Mouse (Mus musculus) CH12.LX (cell line): ENCODE data around the gene Gabrb1. TPM values are rescaled to one million over a fixed set of nuclear protein-coding genes. Genes with fewer than 3 reads are reported as not detected.

Source experiments
- DNase-seq: peaks from one replicate; pipeline ENCODE4 v3.0.0-alpha.2; 2013; ENCODE audit errors: extremely low read depth
- H3K27ac ChIP-seq: 2 replicates; pipeline ENCODE4 v1.5.1; 2012; ENCODE audit warnings: low read depth, mild to moderate bottlenecking, control low read depth, moderate library complexity; ENCODE audit not compliant: insufficient read depth
- H3K27me3 ChIP-seq: replicated peaks from 2 replicates; pipeline ENCODE3; 2012; ENCODE audit warnings: inconsistent platforms
- H3K36me3 ChIP-seq, 2 experiments: replicated peaks in 1 of 2; 2 replicates each; pipeline versions ENCODE3 to v1.6.1; 2012; ENCODE audit warnings: inconsistent platforms in 1 of 2, low read length in 1 of 2, mild to moderate bottlenecking in 1 of 2, mixed read lengths in 1 of 2, moderate library complexity in 1 of 2; ENCODE audit not compliant: control insufficient read depth in 1 of 2, insufficient read depth in 1 of 2
- H3K4me1 ChIP-seq, 2 experiments: 2 replicates each; pipeline ENCODE4 v1.6.1; 2012; ENCODE audit warnings: inconsistent platforms in 1 of 2, moderate library complexity in 1 of 2; ENCODE audit not compliant: insufficient read depth in 2 of 2, control insufficient read depth in 1 of 2
- H3K4me2 ChIP-seq: 2 replicates; pipeline ENCODE4 v1.6.1; 2012; ENCODE audit warnings: low read depth, mild to moderate bottlenecking, control low read depth; ENCODE audit not compliant: poor library complexity, insufficient read depth, severe bottlenecking
- H3K4me3 ChIP-seq, 3 experiments: fragments of 150-350 bp in 1 of 3; sonication (generic) in 1 of 3; replicated peaks in 1 of 3; 2 replicates each; pipeline versions ENCODE3 to v1.5.1; 2011 to 2012; ENCODE audit warnings: low read depth in 2 of 3, low read length in 2 of 3, mild to moderate bottlenecking in 2 of 3, moderate library complexity in 2 of 3, control low read depth in 1 of 3, improper control_type of control experiment in 1 of 3, inconsistent platforms in 1 of 3, mixed read lengths in 1 of 3; ENCODE audit not compliant: poor library complexity in 1 of 3
- H3K79me2 ChIP-seq: replicated peaks from 2 replicates; pipeline ENCODE4 v1.6.1; 2012; ENCODE audit warnings: mild to moderate bottlenecking, moderate library complexity; ENCODE audit not compliant: control insufficient read depth, poor library complexity, insufficient read depth, severe bottlenecking; ENCODE audit errors: extremely low read depth
- H3K9ac ChIP-seq: 2 replicates; pipeline ENCODE4 v1.6.1; 2012; ENCODE audit warnings: low read depth, mild to moderate bottlenecking, control low read depth, moderate library complexity; ENCODE audit not compliant: insufficient read depth
- H3K9me3 ChIP-seq: replicated peaks from 2 replicates; pipeline ENCODE3; 2012; ENCODE audit warnings: low read length, inconsistent platforms, mixed read lengths
- CHD1 ChIP-seq: IDR thresholded peaks from 2 replicates; pipeline ENCODE4 v1.6.1; 2012; ENCODE audit warnings: low read depth, low read length, improper control_type of control experiment, inconsistent platforms
- GABPA ChIP-seq: IDR thresholded peaks from 2 replicates; pipeline ENCODE4 v1.6.1; 2012; ENCODE audit warnings: low read depth, low read length, improper control_type of control experiment, inconsistent platforms; ENCODE audit not compliant: insufficient replicate concordance
- HCFC1 ChIP-seq: IDR thresholded peaks from 2 replicates; pipeline ENCODE4 v1.6.1; 2012; ENCODE audit warnings: low read depth, mild to moderate bottlenecking, inconsistent platforms, low read length, improper control_type of control experiment
- IRF4 ChIP-seq: IDR thresholded peaks from 2 replicates; pipeline ENCODE4 v1.6.1; 2014; ENCODE audit warnings: low read depth, mild to moderate bottlenecking, inconsistent platforms, low read length, improper control_type of control experiment
- JUN ChIP-seq: IDR thresholded peaks from 2 replicates; pipeline ENCODE4 v1.6.1; 2011; ENCODE audit warnings: low read depth, mild to moderate bottlenecking, low read length, improper control_type of control experiment, moderate library complexity; ENCODE audit not compliant: insufficient read depth
- JUND ChIP-seq: conservative IDR thresholded peaks from 2 replicates; pipeline ENCODE4 v1.6.1; 2011; ENCODE audit warnings: low read depth, low read length, improper control_type of control experiment
- MAFK ChIP-seq: IDR thresholded peaks from 2 replicates; pipeline ENCODE4 v1.6.1; 2011; ENCODE audit warnings: low read length, improper control_type of control experiment; ENCODE audit not compliant: insufficient replicate concordance
- MEF2A ChIP-seq: IDR thresholded peaks from 2 replicates; pipeline ENCODE4 v1.6.1; 2014; ENCODE audit warnings: low read depth, mild to moderate bottlenecking, inconsistent platforms, low read length, improper control_type of control experiment, borderline replicate concordance
- MYC ChIP-seq: IDR thresholded peaks from 2 replicates; pipeline ENCODE4 v1.6.1; 2011; ENCODE audit warnings: low read depth, mild to moderate bottlenecking, improper control_type of control experiment, low read length
- NRF1 ChIP-seq: IDR thresholded peaks from 2 replicates; pipeline ENCODE4 v1.6.1; 2014; ENCODE audit warnings: low read depth, mild to moderate bottlenecking, inconsistent platforms, low read length, improper control_type of control experiment, moderate library complexity
- PAX5 ChIP-seq: IDR thresholded peaks from 2 replicates; pipeline ENCODE4 v1.6.1; 2012; ENCODE audit warnings: low read length, inconsistent platforms, mixed read lengths
- POLR2A ChIP-seq: IDR thresholded peaks from 2 replicates; pipeline ENCODE4 v1.6.1; 2011; ENCODE audit warnings: low read depth, mild to moderate bottlenecking, improper control_type of control experiment, low read length
- POLR2AphosphoS2 ChIP-seq: IDR thresholded peaks from 2 replicates; pipeline ENCODE4 v1.6.1; 2011; ENCODE audit warnings: low read depth, low read length, improper control_type of control experiment
- RCOR1 ChIP-seq: conservative IDR thresholded peaks from 2 replicates; pipeline ENCODE4 v1.6.1; 2012; ENCODE audit warnings: low read depth, mild to moderate bottlenecking, inconsistent platforms, low read length, improper control_type of control experiment
- TBP ChIP-seq: conservative IDR thresholded peaks from 2 replicates; pipeline ENCODE4 v1.6.1; 2011; ENCODE audit warnings: low read depth, low read length, improper control_type of control experiment
- TCF12 ChIP-seq: IDR thresholded peaks from 2 replicates; pipeline ENCODE4 v1.6.1; 2014; ENCODE audit warnings: low read depth, mild to moderate bottlenecking, inconsistent platforms, low read length, improper control_type of control experiment
- ZC3H11A ChIP-seq: IDR thresholded peaks from 2 replicates; pipeline ENCODE4 v1.6.1; 2012; ENCODE audit warnings: low read depth, mild to moderate bottlenecking, inconsistent platforms, low read length, improper control_type of control experiment
- ZNF384 ChIP-seq: IDR thresholded peaks from 2 replicates; pipeline ENCODE4 v1.6.1; 2012; ENCODE audit warnings: low read depth, low read length, improper control_type of control experiment, inconsistent platforms
- dilution Hi-C: fragments of 300-500 bp; cut with MboI; formaldehyde crosslinking; loops from 2 replicates; pipeline ENCODE4 v1.14.3; 2020; ENCODE audit warnings: low sequenced_read_pairs; ENCODE audit not compliant: extremely low pct_unique_long_range_greater_than_20kb, extremely low pct_ligation_motif_present
- in situ Hi-C: fragments of 300-500 bp; cut with MboI; formaldehyde crosslinking; loops from 3 replicates; pipeline ENCODE4 v1.14.3; 2019; ENCODE audit warnings: low sequenced_read_pairs, low pct_ligation_motif_present, low pct_unique_long_range_greater_than_20kb, mixed read lengths
- polyA plus RNA-seq: library from polyadenylated mRNA; unstranded; fragments of >175 nt; gene quantifications from 2 replicates; pipeline ENCODE4 v1.2.1, GENCODE M21; 2012; ENCODE audit warnings: low read depth; ENCODE audit not compliant: insufficient read length
- total RNA-seq, 2 experiments: library from RNA; depleted of rRNA; stranded (reverse); fragments of 300-350 nt in 1 of 2; fragments of >200 nt in 1 of 2; gene quantifications; 2 replicates each; pipeline ENCODE4 v1.2.3; 2012 to 2014

The Gabrb1 gene
- total and polyA plus RNA-seq, 3 experiments = 0.04 TPM; not detected in 2

DNA sequence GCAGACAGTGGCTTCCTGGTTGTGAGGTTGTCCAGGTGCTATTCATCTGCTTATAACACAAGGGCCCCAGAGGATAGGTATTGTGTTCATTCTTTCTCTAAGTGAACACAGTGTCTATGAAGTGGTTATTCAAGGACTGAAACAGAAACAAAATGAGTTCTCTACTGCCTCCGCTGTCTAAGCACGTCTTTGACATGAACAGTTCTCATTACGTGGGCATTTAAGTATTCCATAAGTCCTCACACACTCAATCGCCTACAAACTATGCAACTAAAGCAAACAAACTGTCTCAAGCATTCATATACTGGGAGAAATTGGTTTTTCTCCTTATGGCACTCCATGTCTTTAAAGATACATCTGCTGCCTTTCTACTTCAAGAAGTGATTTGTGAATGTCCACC lies 257.8 kb downstream of the Gabrb1 start:
- Histone ChIP-seq H3K27ac (no peak overlapping the region), H3K4me1 (no peaks in the 10 kb centered on the region), H3K4me2 (peak overlapping the region; percentile 50; the same call in 1 of the 2 replicates), H3K9ac (no peak overlapping the region), H3K36me3 (no peaks in the 10 kb centered on the region)
- DNase-seq = no peak
- in situ Hi-C loops = no loop called here
- no peak for TF ChIP-seq NRF1
- TF ChIP-seq, all 38 proteins: peak for 0
- H3K9me3 ChIP-seq = no peaks in the 10 kb centered on the region
- dilution Hi-C loops = no loop called here
- H3K27me3 ChIP-seq = no peaks in the 10 kb centered on the region
- H3K79me2 ChIP-seq = no peaks in the 10 kb centered on the region
- H3K4me3 ChIP-seq = no peak overlapping the region

DNA sequence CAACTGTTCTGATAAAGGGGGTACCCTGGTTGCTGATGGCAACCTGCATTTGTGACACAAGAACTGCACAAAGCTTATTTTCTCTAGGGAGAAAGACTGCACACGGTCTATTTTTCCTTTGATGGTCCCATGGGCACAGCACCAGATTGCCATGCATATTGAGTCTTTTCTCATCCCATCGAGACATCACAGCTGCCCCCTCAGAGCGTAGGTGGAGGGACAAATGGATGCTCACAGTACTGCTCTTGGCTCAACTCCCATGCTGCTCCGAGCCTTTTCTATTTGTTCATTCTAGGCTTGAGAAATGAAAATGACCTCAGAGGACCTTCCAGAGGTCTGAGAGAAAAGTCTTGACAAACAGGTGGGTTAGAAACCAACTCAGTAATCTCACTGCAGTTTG lies 259.3 kb downstream of the Gabrb1 start:
- H3K9ac ChIP-seq = no peak overlapping the region
- H3K4me2 ChIP-seq = no peak overlapping the region
- DNase-seq = no peak
- no peak overlapping the region for H3K4me3 ChIP-seq
- no peaks in the 10 kb centered on the region for H3K9me3 ChIP-seq
- in situ Hi-C loops = no loop called here
- H3K27ac ChIP-seq = no peak overlapping the region
- H3K79me2 ChIP-seq = no peaks in the 10 kb centered on the region
- TF ChIP-seq ZNF384 (no peak), PAX5 (no peak), TCF12 (no peak), GABPA (no peak), MEF2A (no peak), IRF4 (no peak), ZC3H11A (no peak), JUND (no peak), JUN (no peak), CHD1 (no peak), NRF1 (no peak), MAFK (no peak), HCFC1 (no peak), POLR2AphosphoS2 (no peak), TBP (no peak)
- dilution Hi-C loops = no loop called here
- no peaks in the 10 kb centered on the region for H3K36me3 ChIP-seq
- H3K27me3 ChIP-seq = no peaks in the 10 kb centered on the region
- no peaks in the 10 kb centered on the region for H3K4me1 ChIP-seq

DNA sequence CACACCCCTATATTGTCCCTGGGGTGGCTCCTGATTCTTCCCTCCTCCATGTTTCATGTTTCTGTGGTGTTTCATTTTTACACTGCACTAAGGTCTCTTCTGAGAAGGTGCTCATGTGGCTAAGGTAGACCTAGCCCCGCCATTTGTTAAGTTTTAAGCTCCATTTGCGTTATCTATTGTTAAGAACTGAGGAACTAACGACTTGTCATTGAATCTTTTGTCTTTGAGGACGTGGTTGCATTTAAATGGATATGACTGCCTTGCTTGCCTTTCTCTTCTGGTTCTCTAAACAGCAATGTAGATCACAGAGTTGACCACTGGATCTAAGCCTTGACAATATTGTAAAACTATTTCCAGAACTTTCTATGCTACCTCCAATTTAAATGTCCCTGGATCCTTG lies 265.7 kb downstream of the Gabrb1 start:
- no peak overlapping the region for H3K4me2 ChIP-seq
- H3K36me3 ChIP-seq = no peaks in the 10 kb centered on the region
- dilution Hi-C loops (no loop called here), in situ Hi-C loops (no loop called here)
- DNase-seq = no peak
- no peak overlapping the region for H3K27ac ChIP-seq
- H3K4me3 ChIP-seq = no peak overlapping the region
- H3K9me3 ChIP-seq = no peaks in the 10 kb centered on the region
- no peaks in the 10 kb centered on the region for H3K4me1 ChIP-seq
- TF ChIP-seq RCOR1 (no peak), POLR2A (no peak), POLR2AphosphoS2 (no peak), MYC (no peak)
- H3K79me2 ChIP-seq = no peaks in the 10 kb centered on the region
- H3K9ac ChIP-seq = no peak overlapping the region
- no peaks in the 10 kb centered on the region for H3K27me3 ChIP-seq
